Mouse (Mus musculus) embryonic facial prominence, embryonic 12.5 days (tissue): ENCODE measurements around the gene St7. TPM values are rescaled to one million over a fixed set of nuclear protein-coding genes. Genes with fewer than 3 reads are reported as not detected.

Experiments used
- ATAC-seq: fragments of 200-750 bp; cut with Nextera tagmentation; 2 replicates; pipeline ENCODE4 v1.8.0; 2017; ENCODE audit not compliant: insufficient number of reproducible peaks, insufficient read depth, low FRiP score, low TSS enrichment
- H3K27ac ChIP-seq: fragments of 300-500 bp; sonication (generic); 2 replicates; pipeline ENCODE4 v1.5.1; 2016; ENCODE audit warnings: mild to moderate bottlenecking
- H3K27me3 ChIP-seq: fragments of 300-500 bp; sonication (generic); 2 replicates; pipeline ENCODE4 v1.6.1; 2016; ENCODE audit warnings: mild to moderate bottlenecking, moderate library complexity
- H3K36me3 ChIP-seq: fragments of 300-500 bp; sonication (generic); 2 replicates; pipeline ENCODE4 v1.6.1; 2016; ENCODE audit warnings: mild to moderate bottlenecking
- H3K4me1 ChIP-seq: fragments of 300-500 bp; sonication (generic); 2 replicates; pipeline ENCODE4 v1.6.1; 2016
- H3K4me2 ChIP-seq: fragments of 300-500 bp; sonication (generic); replicated peaks from 2 replicates; pipeline ENCODE4 v1.6.1; 2016; ENCODE audit warnings: mild to moderate bottlenecking, moderate library complexity
- H3K4me3 ChIP-seq: fragments of 300-500 bp; sonication (generic); 2 replicates; pipeline ENCODE4 v1.5.1; 2016; ENCODE audit warnings: mild to moderate bottlenecking
- H3K9ac ChIP-seq: fragments of 300-500 bp; sonication (generic); 2 replicates; pipeline ENCODE4 v1.6.1; 2016; ENCODE audit warnings: mild to moderate bottlenecking, moderate library complexity
- H3K9me3 ChIP-seq: fragments of 300-500 bp; sonication (generic); 2 replicates; pipeline ENCODE4 v1.6.1; 2016; ENCODE audit warnings: mild to moderate bottlenecking, moderate library complexity
- WGBS: fragments of 180-500 bp; shearing (Covaris S2); methylation state at CpG from one replicate; pipeline ENCODE4 v1.1.7; 2016; 5-methylcytosine and 5-hydroxymethylcytosine counted together
- polyA plus RNA-seq: library from polyadenylated mRNA; unstranded; fragments of >200 nt; fragmentation: Nextera tagmentation; extraction: Ambion mirVana; gene quantifications from 2 replicates; pipeline ENCODE4 v1.2.1, GENCODE M21; 2016

Gene St7
- polyA plus RNA-seq, 1 experiment from 2014 or later, result 31.3 TPM

GRCm38 (mm10) chr6:17867796-17868195, 175.1 kb downstream of the St7 start:
- Histone ChIP-seq H3K4me2 (no peak overlapping the region), H3K4me1 (0 out of 2 replicates have a peak, but pooled peaks cover 4% of the 10 kb centered on the region), H3K27ac (no peak overlapping the region), H3K36me3 (0 out of 2 replicates have a peak, but pooled peaks cover 7% of the 10 kb centered on the region), H3K9me3 (0 out of 2 replicates have a peak, but pooled peaks cover 3% of the 10 kb centered on the region), H3K4me3 (no peak overlapping the region), H3K9ac (no peak overlapping the region), H3K27me3 (no peaks in the 10 kb centered on the region)
- ATAC-seq, result no peak
- 33% methylated on average over 1 of the region's 1 CpGs for WGBS

GRCm38 (mm10) chr6:17871831-17872372, 179.2 kb downstream of the St7 start:
- ATAC-seq, result no peak
- WGBS, result 82% methylated on average over 3 of the region's 3 CpGs
- no peak overlapping the region for H3K4me3 ChIP-seq

DNA sequence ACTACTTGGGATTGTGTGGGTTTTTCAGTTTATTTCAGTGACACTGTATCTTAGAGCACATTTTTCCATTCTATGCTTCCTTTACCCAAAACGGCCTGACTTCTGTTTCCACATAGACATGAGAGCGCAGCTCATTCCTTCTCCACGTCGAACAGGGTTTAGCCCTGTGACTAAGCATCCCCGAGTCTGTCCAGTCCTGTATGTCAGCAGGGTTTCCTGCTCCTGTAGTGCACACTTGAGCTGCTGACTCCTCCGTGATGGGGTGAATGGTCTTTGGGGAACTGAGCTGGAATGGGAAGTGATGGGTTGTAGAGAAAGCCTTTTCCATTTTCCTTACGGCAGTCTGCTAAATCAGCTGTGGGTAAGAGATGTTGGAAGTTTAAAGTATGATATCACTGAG, 182.9 kb downstream of the St7 start:
- no peaks in the 10 kb centered on the region for H3K36me3 ChIP-seq
- H3K9me3 ChIP-seq, result no peaks in the 10 kb centered on the region
- no peaks in the 10 kb centered on the region for H3K27me3 ChIP-seq
- H3K4me2 ChIP-seq, result no peak overlapping the region
- H3K4me1 ChIP-seq, result peaks cover 7% of the 10 kb centered on the region; the same call in 1 of the 2 replicates
- ATAC-seq, result no peak
- no peak overlapping the region for H3K9ac ChIP-seq
- no peak overlapping the region for H3K4me3 ChIP-seq
- 73% methylated on average over 7 of the region's 7 CpGs for WGBS
- H3K27ac ChIP-seq, result no peak overlapping the region

More at GRCm38 (mm10) chr6:17871831-17872372, 179.2 kb downstream of the St7 start:
- Histone ChIP-seq H3K9me3 (0 out of 2 replicates have a peak, but pooled peaks cover 3% of the 10 kb centered on the region), H3K4me1 (peaks cover 7% of the 10 kb centered on the region; the same call in 1 of the 2 replicates), H3K36me3 (0 out of 2 replicates have a peak, but pooled peaks cover 7% of the 10 kb centered on the region), H3K27ac (no peak overlapping the region), H3K9ac (no peak overlapping the region), H3K27me3 (no peaks in the 10 kb centered on the region), H3K4me2 (no peak overlapping the region)

- H3K27ac ChIP-seq, result no peak overlapping the region
- H3K36me3 ChIP-seq, result no peaks in the 10 kb centered on the region
- 80% methylated on average over 3 of the region's 3 CpGs for WGBS
- ATAC-seq, result no peak
- no peak overlapping the region for H3K4me3 ChIP-seq
- H3K9me3 ChIP-seq, result no peaks in the 10 kb centered on the region
- peaks cover 7% of the 10 kb centered on the region; the same call in 1 of the 2 replicates for H3K4me1 ChIP-seq
- H3K4me2 ChIP-seq, result no peak overlapping the region
- no peak overlapping the region for H3K9ac ChIP-seq
- no peaks in the 10 kb centered on the region for H3K27me3 ChIP-seq
Measured at GRCm38 (mm10) chr6:17876023-17876613, 183.4 kb downstream of the St7 start.

- peaks cover 7% of the 10 kb centered on the region; the same call in 1 of the 2 replicates for H3K4me1 ChIP-seq
- no peak overlapping the region for H3K9ac ChIP-seq
- H3K9me3 ChIP-seq, result no peaks in the 10 kb centered on the region
- H3K27me3 ChIP-seq, result no peaks in the 10 kb centered on the region
- no peak overlapping the region for H3K4me2 ChIP-seq
- no peak overlapping the region for H3K27ac ChIP-seq
- H3K36me3 ChIP-seq, result no peaks in the 10 kb centered on the region
- 66% methylated on average over 7 of the region's 7 CpGs for WGBS
- no peak for ATAC-seq
- no peak overlapping the region for H3K4me3 ChIP-seq
Measured at GRCm38 (mm10) chr6:17876670-17877179, 184.0 kb downstream of the St7 start.

- H3K9ac ChIP-seq, result no peak overlapping the region
- H3K27me3 ChIP-seq, result no peaks in the 10 kb centered on the region
- no peak overlapping the region for H3K4me2 ChIP-seq
- no peaks in the 10 kb centered on the region for H3K4me1 ChIP-seq
- no peak for ATAC-seq
- no peak overlapping the region for H3K27ac ChIP-seq
- H3K4me3 ChIP-seq, result no peak overlapping the region
- no peaks in the 10 kb centered on the region for H3K9me3 ChIP-seq
- H3K36me3 ChIP-seq, result 0 out of 2 replicates have a peak, but pooled peaks cover 7% of the 10 kb centered on the region
Measured at GRCm38 (mm10) chr6:17882943-17883342, 190.2 kb downstream of the St7 start.

DNA sequence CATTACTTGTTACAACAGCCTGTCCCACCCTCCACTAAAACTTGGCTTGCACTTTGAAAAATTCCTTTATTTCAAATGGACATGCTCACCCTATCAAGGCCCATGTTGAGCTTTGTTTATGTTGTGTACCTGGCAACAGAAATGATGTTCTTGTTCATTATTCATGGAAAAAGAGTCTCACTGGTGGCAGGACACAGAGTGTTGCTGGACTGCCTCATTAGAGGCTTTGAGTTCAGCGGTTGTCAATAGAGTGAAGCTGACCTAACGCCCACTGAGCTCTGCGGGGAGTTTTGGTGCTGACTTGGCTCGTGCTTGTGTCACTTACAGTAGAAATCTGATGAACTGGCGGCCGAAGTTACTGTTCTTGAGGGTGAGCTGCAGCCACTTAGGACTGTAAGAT, 195.0 kb downstream of the St7 start:
- WGBS, result 86% methylated on average over 6 of the region's 6 CpGs
- H3K36me3 ChIP-seq, result 0 out of 2 replicates have a peak, but pooled peaks cover 7% of the 10 kb centered on the region
- ATAC-seq, result no peak
- no peak overlapping the region for H3K27ac ChIP-seq
- H3K4me3 ChIP-seq, result no peak overlapping the region
- H3K4me2 ChIP-seq, result no peak overlapping the region
- H3K9ac ChIP-seq, result no peak overlapping the region
- no peaks in the 10 kb centered on the region for H3K9me3 ChIP-seq
- H3K27me3 ChIP-seq, result no peaks in the 10 kb centered on the region
- H3K4me1 ChIP-seq, result no peaks in the 10 kb centered on the region

- no peak overlapping the region for H3K4me2 ChIP-seq
- 94% methylated on average over 3 of the region's 3 CpGs for WGBS
Measured at GRCm38 (mm10) chr6:17895562-17895961, 202.8 kb downstream of the St7 start.

GRCm38 (mm10) chr6:17898539-17898938, 205.8 kb downstream of the St7 start:
- WGBS, result 80% methylated on average over 1 of the region's 1 CpGs
- Histone ChIP-seq H3K36me3 (no peaks in the 10 kb centered on the region), H3K9ac (no peak overlapping the region), H3K27ac (no peak overlapping the region), H3K4me1 (no peaks in the 10 kb centered on the region), H3K27me3 (no peaks in the 10 kb centered on the region), H3K9me3 (no peaks in the 10 kb centered on the region), H3K4me3 (no peak overlapping the region), H3K4me2 (no peak overlapping the region)
- ATAC-seq, result no peak

More at GRCm38 (mm10) chr6:17895562-17895961, 202.8 kb downstream of the St7 start:
- no peak overlapping the region for H3K4me3 ChIP-seq
- no peaks in the 10 kb centered on the region for H3K36me3 ChIP-seq
- no peaks in the 10 kb centered on the region for H3K9me3 ChIP-seq
- no peaks in the 10 kb centered on the region for H3K4me1 ChIP-seq
- no peak for ATAC-seq
- no peak overlapping the region for H3K9ac ChIP-seq
- no peak overlapping the region for H3K27ac ChIP-seq
- H3K27me3 ChIP-seq, result no peaks in the 10 kb centered on the region

- no peak overlapping the region for H3K27ac ChIP-seq
- H3K36me3 ChIP-seq, result no peaks in the 10 kb centered on the region
- 79% methylated on average over 3 of the region's 3 CpGs for WGBS
- H3K4me2 ChIP-seq, result no peak overlapping the region
- H3K27me3 ChIP-seq, result no peaks in the 10 kb centered on the region
- ATAC-seq, result no peak
- H3K4me3 ChIP-seq, result no peak overlapping the region
- H3K9ac ChIP-seq, result no peak overlapping the region
- H3K9me3 ChIP-seq, result no peaks in the 10 kb centered on the region
- peaks cover 7% of the 10 kb centered on the region; the same call in 1 of the 2 replicates for H3K4me1 ChIP-seq
Measured at GRCm38 (mm10) chr6:17903355-17903754, 210.6 kb downstream of the St7 start.

DNA sequence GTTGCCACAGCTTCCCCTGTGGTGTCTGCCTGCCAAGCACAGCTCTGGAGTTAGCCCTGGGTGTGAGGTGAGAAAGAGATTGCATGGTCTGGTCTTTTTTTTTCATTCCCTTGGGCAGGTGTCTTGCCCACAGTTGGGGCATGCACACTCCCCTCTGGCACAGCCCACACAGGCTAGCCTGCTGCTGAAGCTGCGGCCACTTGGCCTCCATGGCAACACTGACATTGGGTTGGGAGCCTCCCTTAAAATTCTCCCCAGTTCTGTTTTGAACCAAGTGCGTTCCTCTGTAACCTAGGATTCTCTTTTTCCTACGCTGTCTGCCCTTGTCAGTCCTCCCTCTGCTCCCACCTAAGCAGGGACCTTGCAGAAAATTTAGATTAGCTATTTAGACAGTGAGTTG, 213.0 kb downstream of the St7 start:
- Histone ChIP-seq H3K9ac (no peak overlapping the region), H3K9me3 (no peaks in the 10 kb centered on the region), H3K27me3 (no peaks in the 10 kb centered on the region), H3K4me2 (no peak overlapping the region), H3K4me1 (peaks cover 7% of the 10 kb centered on the region; the same call in 1 of the 2 replicates), H3K36me3 (no peaks in the 10 kb centered on the region), H3K27ac (no peak overlapping the region), H3K4me3 (no peak overlapping the region)
- no peak for ATAC-seq
- 66% methylated on average over 3 of the region's 3 CpGs for WGBS

- 28% methylated on average over 6 of the region's 6 CpGs for WGBS
- Histone ChIP-seq H3K4me1 (peaks cover 7% of the 10 kb centered on the region; the same call in 1 of the 2 replicates), H3K9ac (no peak overlapping the region), H3K36me3 (no peaks in the 10 kb centered on the region), H3K9me3 (no peaks in the 10 kb centered on the region), H3K27me3 (no peaks in the 10 kb centered on the region), H3K27ac (no peak overlapping the region), H3K4me3 (no peak overlapping the region), H3K4me2 (no peak overlapping the region)
- no peak for ATAC-seq
Measured at GRCm38 (mm10) chr6:17906289-17906688, 213.6 kb downstream of the St7 start.
